Mouse (Mus musculus): ENCODE data around the gene Rpl38.

DNA sequence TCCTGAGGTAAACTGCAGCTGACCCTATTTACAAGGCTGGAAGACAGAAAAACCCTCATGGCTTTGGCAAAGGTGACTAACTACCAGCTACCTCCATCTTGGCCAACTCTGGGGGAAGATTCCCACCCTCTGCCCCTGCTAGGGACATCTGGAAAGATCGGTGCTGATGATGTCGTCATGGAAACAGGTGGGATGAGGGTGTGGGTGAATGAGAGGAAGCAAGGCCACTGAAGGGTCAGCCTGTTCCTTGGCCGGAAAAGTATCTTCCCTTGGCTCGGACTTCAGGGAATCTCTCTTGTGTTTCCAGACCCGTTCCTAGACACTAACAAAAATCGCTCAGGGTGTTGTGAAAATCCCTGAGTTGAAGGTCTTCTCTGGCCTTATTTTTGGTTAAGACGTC, 47.2 kb downstream of the Rpl38 start:
- TF ChIP-seq CTCF (IDR thresholded peaks at IDR 0.05; ENCODE audit: extremely low read depth, insufficient read length, insufficient replicate concordance, low read depth, low read length) (no peak), POLR2A (IDR thresholded peaks at IDR 0.05; ENCODE audit: low read depth, low read length) (no peak)

All from small intestine, adult 2 months (tissue).